Mouse (Mus musculus) kidney, adult 2 months (tissue): Measurements from ENCODE around the gene Ccdc88c.

Experiments
- CTCF ChIP-seq: fragments of 200-500 bp; conservative IDR thresholded peaks from 2 replicates; pipeline ENCODE4 v1.5.1; 2011; ENCODE audit warnings: low read depth, mild to moderate bottlenecking, control low read depth, low read length, moderate library complexity, mixed read lengths; ENCODE audit not compliant: insufficient read depth, insufficient read length
- POLR2A ChIP-seq: fragments of 200-500 bp; IDR thresholded peaks from one replicate; pipeline ENCODE4 v1.6.1; 2011; ENCODE audit warnings: low read depth, low read length, control low read depth

DNA sequence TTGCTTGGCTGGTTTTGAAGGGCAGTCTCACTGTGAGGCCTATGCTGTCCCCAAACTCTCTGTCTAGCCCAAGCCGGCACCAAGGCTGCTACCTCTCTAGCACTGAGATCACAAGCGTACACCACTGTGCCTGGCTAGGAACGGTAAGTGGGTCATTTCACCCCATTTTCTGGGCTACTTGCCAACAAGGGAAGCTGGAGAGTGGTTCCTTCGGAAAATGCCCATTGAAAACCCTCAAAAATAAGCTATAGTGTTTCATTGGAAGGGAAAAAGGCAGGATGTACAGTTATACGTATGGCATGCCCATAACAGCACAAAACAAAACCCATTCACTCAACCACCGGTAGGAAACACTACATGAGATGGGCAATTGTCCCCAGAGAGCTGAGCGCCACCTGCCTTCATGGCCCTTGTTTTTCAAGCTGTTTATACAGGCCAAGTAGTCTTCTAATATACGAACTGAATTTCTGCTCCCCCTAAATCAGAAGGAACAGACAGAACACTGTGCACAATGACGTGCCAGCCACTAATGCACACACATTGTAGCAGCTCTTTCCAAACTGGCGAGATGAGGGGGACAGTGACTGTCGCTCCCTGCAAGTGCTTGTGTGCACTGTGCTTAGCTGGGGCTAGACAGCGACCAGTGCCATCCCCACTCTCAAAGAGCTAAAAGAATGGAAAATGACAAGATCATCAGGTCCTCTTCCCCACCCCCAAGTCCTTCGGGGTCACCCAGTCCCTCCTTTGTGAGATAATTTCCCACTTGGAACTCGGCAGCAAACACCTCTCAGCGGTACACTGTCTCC is 8.4 kb downstream of the Ccdc88c start:
- TF ChIP-seq CTCF (no peak), POLR2A (no peak)
